Mouse (Mus musculus) midbrain, embryonic 13.5 days (tissue): ENCODE data around the gene Acod1. TPM values are rescaled to one million over a fixed set of nuclear protein-coding genes. Genes with fewer than 3 reads are reported as not detected.

Source experiments
- ATAC-seq: fragments of 200-750 bp; cut with Nextera tagmentation; 2 replicates; pipeline ENCODE4 v1.8.0; 2017; ENCODE audit warnings: mild to moderate bottlenecking, moderate TSS enrichment, moderate library complexity
- H3K27ac ChIP-seq: fragments of 300-500 bp; sonication (generic); 2 replicates; pipeline ENCODE4 v1.5.1; 2015; ENCODE audit warnings: inconsistent platforms, mild to moderate bottlenecking, moderate library complexity
- H3K27me3 ChIP-seq: fragments of 300-500 bp; sonication (generic); 2 replicates; pipeline ENCODE4 v1.6.1; 2015; ENCODE audit warnings: mild to moderate bottlenecking, inconsistent platforms
- H3K36me3 ChIP-seq: fragments of 300-500 bp; sonication (generic); 2 replicates; pipeline ENCODE4 v1.6.1; 2015; ENCODE audit warnings: mild to moderate bottlenecking, inconsistent platforms
- H3K4me1 ChIP-seq: fragments of 300-500 bp; sonication (generic); replicated peaks from 2 replicates; pipeline ENCODE4 v1.6.1; 2015; ENCODE audit warnings: inconsistent platforms
- H3K4me2 ChIP-seq: fragments of 300-500 bp; sonication (generic); replicated peaks from 2 replicates; pipeline ENCODE4 v1.6.1; 2015; ENCODE audit warnings: moderate library complexity, mild to moderate bottlenecking, inconsistent platforms
- H3K4me3 ChIP-seq: fragments of 300-500 bp; sonication (generic); replicated peaks from 2 replicates; pipeline ENCODE4 v1.5.1; 2015; ENCODE audit warnings: mild to moderate bottlenecking, inconsistent platforms
- H3K9ac ChIP-seq: fragments of 300-500 bp; sonication (generic); replicated peaks from 2 replicates; pipeline ENCODE4 v1.6.1; 2015; ENCODE audit warnings: mild to moderate bottlenecking, inconsistent platforms
- H3K9me3 ChIP-seq: fragments of 300-500 bp; sonication (generic); 2 replicates; pipeline ENCODE4 v1.6.1; 2016; ENCODE audit warnings: mild to moderate bottlenecking, inconsistent platforms
- WGBS: fragments of 180-500 bp; shearing (Covaris S2); methylation state at CpG from one replicate; pipeline ENCODE4 v1.1.7; 2015; 5-methylcytosine and 5-hydroxymethylcytosine counted together
- polyA plus RNA-seq: library from polyadenylated mRNA; unstranded; fragments of >200 nt; fragmentation: Nextera tagmentation; extraction: Ambion mirVana; gene quantifications from 2 replicates; pipeline ENCODE4 v1.2.1, GENCODE M21; 2015

The Acod1 gene
- polyA plus RNA-seq, 1 experiment from 2014 or later, result not detected

DNA sequence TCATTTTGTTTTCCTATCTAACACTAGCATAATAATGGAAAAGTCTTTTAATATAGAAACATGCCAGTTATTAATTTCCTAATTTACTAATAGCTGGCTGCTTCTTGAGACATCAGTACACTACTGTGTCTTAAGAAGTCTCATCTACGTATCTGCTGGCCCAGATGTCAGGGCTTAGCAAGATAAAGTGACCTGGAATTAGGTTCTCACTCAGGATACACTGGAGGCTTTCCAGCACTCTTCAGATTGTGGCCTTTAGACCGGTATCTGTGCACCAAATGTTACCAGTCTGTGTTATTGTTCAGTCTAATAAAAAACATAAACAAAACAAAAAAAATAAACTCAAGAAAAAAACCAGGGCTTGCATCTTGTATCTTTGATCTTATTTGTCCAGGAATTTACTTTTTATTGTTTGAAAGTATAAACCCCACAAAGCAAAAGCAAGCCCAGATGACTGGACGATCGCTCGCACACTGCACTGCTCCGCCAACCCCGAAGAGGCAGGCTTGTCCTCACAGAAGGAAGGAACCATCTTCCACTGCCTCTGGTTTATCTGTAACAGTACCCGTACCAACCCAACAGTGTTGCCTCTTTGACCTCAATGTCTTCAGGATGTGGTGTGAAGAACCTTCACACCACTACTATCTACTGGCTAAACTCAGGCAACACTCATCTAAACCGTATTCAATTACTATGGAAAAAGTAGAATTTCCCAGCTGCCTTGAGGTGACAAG lies 30.7 kb downstream of the Acod1 start:
- Histone ChIP-seq H3K4me2 (no peak overlapping the region), H3K36me3 (peaks cover 51% of the 10 kb centered on the region), H3K4me1 (no peaks in the 10 kb centered on the region; the same call in 1 of the 2 replicates), H3K27ac (no peak overlapping the region), H3K9ac (no peak overlapping the region), H3K4me3 (no peak overlapping the region), H3K27me3 (no peaks in the 10 kb centered on the region), H3K9me3 (no peaks in the 10 kb centered on the region)
- WGBS, result 90% methylated on average over 9 of the region's 9 CpGs
- no peak for ATAC-seq

DNA sequence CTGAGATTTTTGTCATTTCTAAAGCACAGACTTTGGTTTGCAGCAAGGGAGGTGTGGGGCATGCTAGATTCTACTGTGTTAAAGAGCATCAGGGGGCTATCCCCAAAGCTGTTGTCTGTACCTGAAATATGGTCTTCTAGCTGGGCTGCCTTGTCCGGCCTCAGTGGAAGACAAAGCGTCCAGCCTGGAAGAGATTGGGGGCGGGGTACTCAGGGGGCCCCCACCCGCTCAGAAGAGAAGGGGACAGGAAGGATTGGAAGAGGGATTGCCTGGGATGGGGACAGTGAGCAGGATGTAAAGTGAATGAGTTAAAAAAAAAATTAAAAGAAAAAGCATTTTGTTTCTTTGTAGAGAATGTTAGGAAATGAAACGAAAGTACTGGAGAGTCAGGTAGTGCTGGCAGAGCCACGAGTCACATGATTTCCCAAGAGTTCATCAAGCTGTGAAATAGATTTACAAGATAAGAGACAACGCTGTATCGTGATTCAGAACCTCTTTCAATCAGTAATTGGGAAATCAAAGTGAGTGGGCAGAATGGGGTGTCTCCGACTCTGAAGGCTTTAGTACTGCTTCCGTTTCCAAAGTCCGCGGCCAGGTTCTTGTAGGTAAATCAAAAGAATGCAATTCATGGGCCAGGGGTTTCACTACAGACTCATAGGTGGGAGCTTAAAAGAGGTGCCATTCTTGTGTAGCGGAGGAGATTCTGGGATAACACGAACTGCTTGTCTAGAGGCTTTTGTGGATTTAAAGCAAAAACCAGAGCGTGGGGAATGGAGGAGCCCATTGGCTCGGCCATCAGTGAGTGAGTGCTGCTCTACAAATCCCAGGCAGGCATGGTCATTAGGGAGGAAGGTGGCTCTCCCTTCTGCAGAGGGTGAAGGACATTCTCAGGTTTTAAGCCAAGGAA lies 31.5 kb downstream of the Acod1 start:
- Histone ChIP-seq H3K27ac (no peak overlapping the region), H3K4me2 (no peak overlapping the region), H3K27me3 (no peaks in the 10 kb centered on the region), H3K9ac (no peak overlapping the region), H3K9me3 (no peaks in the 10 kb centered on the region), H3K4me1 (no peaks in the 10 kb centered on the region; the same call in 1 of the 2 replicates), H3K36me3 (peaks cover 50% of the 10 kb centered on the region), H3K4me3 (no peak overlapping the region)
- no peak for ATAC-seq
- 87% methylated on average over 16 of the region's 16 CpGs for WGBS

DNA sequence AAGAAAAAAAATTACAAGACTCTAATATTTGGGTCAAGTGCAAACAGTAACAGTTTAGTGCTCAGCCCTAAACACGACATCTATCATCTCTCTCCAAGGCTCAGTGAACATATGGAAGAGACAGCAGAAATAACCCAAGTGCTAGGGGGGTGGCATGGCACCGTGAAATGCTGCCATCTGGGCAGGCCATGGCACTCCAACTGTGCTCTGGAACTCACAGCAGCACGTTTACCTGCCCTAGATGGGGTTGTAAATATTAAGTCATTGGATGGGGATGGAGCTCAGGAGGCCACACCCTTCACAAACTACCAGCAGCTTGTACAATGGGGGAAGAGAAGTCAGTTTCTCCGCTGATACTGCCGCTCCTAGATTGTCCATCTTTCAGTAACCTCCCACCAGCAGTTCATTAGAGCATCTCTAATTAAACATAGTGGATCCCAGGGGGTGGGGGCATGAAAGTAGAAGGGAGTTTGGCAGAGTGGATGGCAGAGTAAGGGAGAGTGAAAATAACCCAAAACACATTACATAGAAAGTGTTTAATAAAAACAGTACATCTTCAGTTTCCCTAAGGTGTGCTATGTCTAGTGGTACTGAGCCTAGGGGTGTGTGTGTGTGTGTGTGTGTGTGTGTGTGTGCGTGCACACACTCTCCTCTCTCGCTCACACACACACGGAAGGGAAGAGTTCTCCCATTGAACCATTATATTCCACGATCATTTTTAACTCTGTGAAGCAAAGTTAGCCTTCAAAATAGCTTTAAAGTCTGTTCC lies 32.6 kb downstream of the Acod1 start:
- H3K9me3 ChIP-seq, result no peaks in the 10 kb centered on the region
- no peaks in the 10 kb centered on the region for H3K27me3 ChIP-seq
- no peak overlapping the region for H3K4me3 ChIP-seq
- no peak overlapping the region for H3K27ac ChIP-seq
- no peak overlapping the region for H3K4me2 ChIP-seq
- H3K36me3 ChIP-seq, result peaks cover 52% of the 10 kb centered on the region
- ATAC-seq, result no peak
- H3K9ac ChIP-seq, result no peak overlapping the region
- no peaks in the 10 kb centered on the region; the same call in 1 of the 2 replicates for H3K4me1 ChIP-seq
- 88% methylated on average over 9 of the region's 9 CpGs for WGBS

DNA sequence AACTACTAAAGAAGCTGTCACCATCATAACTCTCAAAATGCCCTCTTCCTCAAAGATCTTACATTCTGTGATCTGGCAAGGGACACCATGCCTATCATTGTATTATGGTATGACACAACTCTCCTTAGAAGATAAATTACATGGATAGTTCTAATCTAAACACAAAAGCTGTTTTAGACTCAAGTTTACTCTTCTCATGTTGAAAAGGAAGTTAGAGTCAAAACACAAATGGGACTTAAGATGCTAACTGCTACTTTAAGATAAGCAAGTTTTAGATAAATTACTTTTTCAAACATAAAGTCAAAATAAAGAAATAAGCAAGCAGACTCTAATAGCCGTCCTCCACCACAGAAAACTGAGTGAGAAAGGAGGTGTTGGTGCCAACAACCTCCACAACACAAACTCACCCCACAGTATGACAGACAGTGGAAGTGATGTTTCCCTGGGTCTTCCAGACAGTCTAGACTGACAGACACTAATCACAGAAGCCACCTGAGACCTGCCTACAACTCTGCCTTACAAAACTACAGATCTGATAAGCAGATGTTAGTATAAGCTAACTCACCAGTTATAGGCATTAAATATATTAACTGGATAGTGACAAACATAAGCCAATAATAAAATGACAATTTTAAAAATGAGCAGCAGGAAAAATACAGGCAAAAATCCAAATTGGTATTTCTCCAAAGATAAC lies 39.2 kb downstream of the Acod1 start:
- H3K27me3 ChIP-seq, result no peaks in the 10 kb centered on the region
- 97% methylated on average over 1 of the region's 1 CpGs for WGBS

DNA sequence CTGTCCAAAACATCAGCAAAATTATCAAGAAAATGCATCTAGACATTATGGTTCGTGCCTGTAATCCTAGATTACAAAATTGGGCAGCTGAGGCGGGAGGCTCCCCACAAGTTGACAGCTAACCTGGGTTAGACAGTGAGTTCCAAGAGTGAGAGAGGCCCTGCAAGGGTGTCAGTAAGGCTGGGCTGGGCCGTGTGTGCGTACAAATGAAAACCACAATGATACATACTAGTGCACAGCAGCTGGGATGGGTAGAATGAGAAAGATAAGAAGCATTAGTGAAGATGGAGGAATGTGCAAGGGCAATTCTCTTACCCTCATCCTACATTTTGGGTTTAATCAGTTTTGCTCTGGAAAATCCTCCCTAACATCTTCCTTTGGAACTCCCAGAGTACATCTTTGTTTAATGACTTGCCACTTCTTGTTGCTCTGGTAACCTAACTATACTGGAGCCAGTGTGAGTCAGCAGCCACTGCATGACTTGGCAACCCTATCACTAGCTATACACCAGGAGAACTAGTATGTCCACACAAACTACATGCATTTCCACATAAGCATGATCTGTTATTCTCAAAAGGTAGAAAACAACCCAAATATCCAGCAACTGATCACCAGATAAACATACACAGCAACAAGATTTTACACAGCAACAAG lies 40.0 kb downstream of the Acod1 start:
- Histone ChIP-seq H3K9ac (no peak overlapping the region), H3K9me3 (no peaks in the 10 kb centered on the region), H3K27ac (no peak overlapping the region), H3K4me3 (no peak overlapping the region), H3K4me1 (no peaks in the 10 kb centered on the region), H3K4me2 (no peak overlapping the region), H3K27me3 (no peaks in the 10 kb centered on the region), H3K36me3 (peaks cover 64% of the 10 kb centered on the region)
- no peak for ATAC-seq
- 97% methylated on average over 4 of the region's 4 CpGs for WGBS

More for the DNA sequence above, 39.2 kb downstream of the Acod1 start:
- H3K9ac ChIP-seq, result no peak overlapping the region
- H3K9me3 ChIP-seq, result no peaks in the 10 kb centered on the region
- H3K27ac ChIP-seq, result no peak overlapping the region
- no peak overlapping the region for H3K4me2 ChIP-seq
- no peak for ATAC-seq
- peaks cover 59% of the 10 kb centered on the region for H3K36me3 ChIP-seq
- no peaks in the 10 kb centered on the region for H3K4me1 ChIP-seq
- H3K4me3 ChIP-seq, result no peak overlapping the region

DNA sequence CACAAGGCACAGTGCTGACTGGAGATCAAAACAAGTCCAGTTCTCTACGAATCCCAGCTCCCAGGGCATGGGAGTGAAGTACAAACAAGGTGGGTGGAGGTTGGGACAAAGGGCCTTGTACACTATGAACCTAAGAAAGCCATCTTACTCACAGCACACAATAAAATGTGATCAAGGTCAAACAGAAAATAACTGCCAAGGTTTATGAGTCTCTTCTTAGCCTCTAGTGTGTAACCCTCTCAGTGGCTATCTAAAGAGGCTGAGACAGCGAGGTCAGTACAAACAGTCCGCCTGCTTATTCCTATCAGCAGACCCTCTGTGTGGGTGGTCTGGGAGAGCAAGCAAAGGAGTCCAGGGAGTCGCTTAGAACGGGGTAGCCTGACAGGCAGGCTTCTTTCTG lies 41.1 kb downstream of the Acod1 start:
- Histone ChIP-seq H3K9me3 (no peaks in the 10 kb centered on the region), H3K4me1 (no peaks in the 10 kb centered on the region), H3K36me3 (peaks cover 64% of the 10 kb centered on the region), H3K4me2 (no peak overlapping the region), H3K4me3 (no peak overlapping the region), H3K27me3 (no peaks in the 10 kb centered on the region), H3K27ac (no peak overlapping the region), H3K9ac (no peak overlapping the region)
- 86% methylated on average over 5 of the region's 5 CpGs for whole genome bisulfite sequencing
- no peak for ATAC-seq

DNA sequence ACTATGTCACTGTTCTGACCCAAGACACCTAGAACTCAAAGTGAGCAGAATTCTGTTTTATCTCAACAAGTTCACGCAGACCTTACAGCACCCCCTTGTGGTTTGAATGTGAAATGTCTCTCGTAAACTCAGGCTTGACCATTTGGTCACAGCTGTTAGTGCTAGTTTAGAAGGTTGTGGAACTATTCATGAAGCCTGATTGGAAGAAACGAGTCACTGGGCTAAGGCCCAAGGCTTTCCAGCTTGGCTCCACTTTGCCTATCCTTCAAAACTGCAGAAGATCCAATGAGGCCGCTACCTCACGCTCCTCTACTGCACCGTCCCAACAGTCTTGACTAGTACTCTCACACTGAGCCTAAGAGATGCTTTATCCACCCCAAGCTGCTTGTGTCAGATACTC lies 41.8 kb downstream of the Acod1 start:
- Histone ChIP-seq H3K36me3 (peaks cover 61% of the 10 kb centered on the region), H3K9ac (no peak overlapping the region), H3K27me3 (no peaks in the 10 kb centered on the region), H3K4me3 (no peak overlapping the region), H3K9me3 (no peaks in the 10 kb centered on the region), H3K4me2 (no peak overlapping the region), H3K4me1 (0 out of 2 replicates have a peak, but pooled peaks cover 3% of the 10 kb centered on the region), H3K27ac (no peak overlapping the region)
- ATAC-seq, result no peak
- 74% methylated on average over 6 of the region's 6 CpGs for WGBS

DNA sequence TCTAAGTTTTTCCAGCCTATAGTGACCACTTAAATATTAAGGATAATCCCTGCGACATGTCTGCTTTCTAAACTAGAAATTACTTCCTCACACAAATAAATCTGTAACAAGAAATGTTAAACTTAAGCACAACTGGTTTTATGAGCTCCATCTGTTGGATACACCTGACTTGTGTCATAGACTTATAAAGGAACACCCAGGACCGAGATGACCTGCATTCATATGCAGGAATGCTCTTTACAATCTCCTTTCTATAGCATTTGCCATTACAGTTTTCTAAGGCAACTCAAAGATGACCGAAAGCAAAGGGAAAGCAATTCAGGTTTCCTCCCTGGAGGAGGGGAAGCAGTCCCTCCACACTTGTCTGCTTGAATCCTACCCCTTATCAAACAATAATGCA lies 46.5 kb downstream of the Acod1 start:
- no peaks in the 10 kb centered on the region for H3K27me3 ChIP-seq
- peaks cover 36% of the 10 kb centered on the region for H3K4me1 ChIP-seq
- peaks cover 37% of the 10 kb centered on the region for H3K36me3 ChIP-seq
- H3K4me3 ChIP-seq, result no peak overlapping the region
- H3K9ac ChIP-seq, result no peak overlapping the region
- H3K27ac ChIP-seq, result no peak overlapping the region
- 94% methylated on average over 3 of the region's 3 CpGs for WGBS
- no peak for ATAC-seq
- H3K4me2 ChIP-seq, result no peak overlapping the region
- no peaks in the 10 kb centered on the region for H3K9me3 ChIP-seq

DNA sequence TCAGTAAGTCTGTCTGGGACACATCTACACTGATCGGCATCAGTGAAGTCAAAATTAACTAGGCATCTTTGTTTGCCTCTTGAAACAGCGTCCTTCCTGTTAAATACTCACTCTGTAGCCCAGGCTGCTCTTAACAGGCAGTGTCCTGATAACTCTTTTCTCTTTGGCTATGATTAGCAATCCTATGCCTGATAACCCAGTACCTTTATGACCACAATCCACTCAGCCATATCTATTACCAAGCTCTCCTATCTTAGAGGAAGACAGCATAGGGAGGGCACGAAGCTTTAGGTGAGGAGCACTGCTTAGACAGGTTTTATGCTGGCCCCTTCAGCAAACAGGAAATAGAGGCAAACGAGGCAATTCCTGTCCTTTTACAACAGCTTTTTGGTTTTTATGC lies 46.9 kb downstream of the Acod1 start:
- H3K36me3 ChIP-seq, result peaks cover 34% of the 10 kb centered on the region
- no peaks in the 10 kb centered on the region for H3K27me3 ChIP-seq
- ATAC-seq, result no peak
- H3K9ac ChIP-seq, result no peak overlapping the region
- 84% methylated on average over 4 of the region's 4 CpGs for WGBS
- H3K27ac ChIP-seq, result no peak overlapping the region
- peaks cover 36% of the 10 kb centered on the region for H3K4me1 ChIP-seq
- H3K9me3 ChIP-seq, result no peaks in the 10 kb centered on the region
- no peak overlapping the region for H3K4me2 ChIP-seq
- no peak overlapping the region for H3K4me3 ChIP-seq

DNA sequence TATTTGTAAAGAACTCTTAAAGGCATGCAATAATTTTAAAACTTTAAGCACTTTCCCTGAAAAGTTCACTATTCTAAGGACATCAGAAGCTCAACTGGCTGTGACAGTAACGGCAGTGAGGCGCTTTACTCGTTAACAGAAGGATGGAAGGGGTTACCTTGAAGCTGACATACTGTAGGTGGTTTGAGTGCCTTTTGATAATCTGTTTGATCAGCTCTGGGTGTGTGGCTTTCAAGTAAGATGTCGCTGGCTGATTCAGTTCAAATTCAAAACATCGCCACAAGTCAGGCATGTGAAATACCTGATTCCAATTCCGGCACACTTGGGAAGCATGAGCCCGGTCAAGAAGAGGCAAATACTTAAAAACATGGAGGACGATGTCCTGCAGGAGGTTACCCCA lies 48.3 kb downstream of the Acod1 start:
- 89% methylated on average over 8 of the region's 8 CpGs for WGBS

DNA sequence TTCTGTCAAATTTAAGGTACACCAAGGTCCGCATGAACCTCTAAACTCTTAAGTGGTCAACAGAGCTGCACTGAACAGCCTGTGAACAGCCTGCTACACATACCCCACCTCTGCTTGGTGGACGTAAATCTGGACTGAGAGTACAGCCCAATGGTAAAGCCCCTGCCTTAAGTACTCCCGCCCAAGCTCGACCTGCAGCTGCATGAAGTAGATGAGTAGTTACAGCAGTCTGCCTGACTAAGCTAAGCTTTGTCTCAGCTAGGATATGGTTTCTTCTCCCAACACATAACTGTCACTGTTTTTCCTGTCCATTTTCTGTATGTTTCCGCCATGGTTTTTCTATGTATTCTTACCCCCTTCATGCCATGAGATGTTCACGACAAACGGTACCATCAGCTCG lies 49.0 kb downstream of the Acod1 start:
- Histone ChIP-seq H3K27me3 (no peaks in the 10 kb centered on the region), H3K4me1 (peaks cover 36% of the 10 kb centered on the region), H3K27ac (no peak overlapping the region), H3K4me2 (0 out of 2 replicates have a peak overlapping the region, but pooled peaks have one; percentile 6), H3K4me3 (no peak overlapping the region), H3K36me3 (peaks cover 24% of the 10 kb centered on the region), H3K9ac (no peak overlapping the region), H3K9me3 (no peaks in the 10 kb centered on the region)
- WGBS, result 93% methylated on average over 8 of the region's 8 CpGs
- ATAC-seq, result no peak

More for the DNA sequence above, 48.3 kb downstream of the Acod1 start:
- H3K36me3 ChIP-seq, result peaks cover 27% of the 10 kb centered on the region
- no peak overlapping the region for H3K4me2 ChIP-seq
- H3K9me3 ChIP-seq, result no peaks in the 10 kb centered on the region
- no peak for ATAC-seq
- peaks cover 36% of the 10 kb centered on the region for H3K4me1 ChIP-seq
- no peak overlapping the region for H3K4me3 ChIP-seq
- H3K27ac ChIP-seq, result no peak overlapping the region
- H3K27me3 ChIP-seq, result no peaks in the 10 kb centered on the region
- H3K9ac ChIP-seq, result no peak overlapping the region
